Mouse (Mus musculus) midbrain, embryonic 15.5 days (tissue): ENCODE data around the gene Lilr4b. TPM values are rescaled to one million over a fixed set of nuclear protein-coding genes. Genes with fewer than 3 reads are reported as not detected.

Source experiments
- ATAC-seq: fragments of 200-750 bp; cut with Nextera tagmentation; replicated peaks from 2 replicates; pipeline ENCODE4 v1.8.0; 2017; ENCODE audit warnings: moderate TSS enrichment
- H3K27ac ChIP-seq: fragments of 300-500 bp; sonication (generic); 2 replicates; pipeline ENCODE4 v1.5.1; 2015; ENCODE audit warnings: mild to moderate bottlenecking, inconsistent platforms
- H3K27me3 ChIP-seq: fragments of 300-500 bp; sonication (generic); replicated peaks from 2 replicates; pipeline ENCODE4 v1.6.1; 2015; ENCODE audit warnings: inconsistent platforms
- H3K36me3 ChIP-seq: fragments of 300-500 bp; sonication (generic); replicated peaks from 2 replicates; pipeline ENCODE4 v1.6.1; 2015; ENCODE audit warnings: inconsistent platforms
- H3K4me1 ChIP-seq: fragments of 300-500 bp; sonication (generic); 2 replicates; pipeline ENCODE4 v1.6.1; 2015; ENCODE audit warnings: inconsistent platforms
- H3K4me2 ChIP-seq: fragments of 300-500 bp; sonication (generic); 2 replicates; pipeline ENCODE4 v1.6.1; 2015; ENCODE audit warnings: inconsistent platforms, mild to moderate bottlenecking, moderate library complexity
- H3K4me3 ChIP-seq: fragments of 300-500 bp; sonication (generic); 2 replicates; pipeline ENCODE4 v1.5.1; 2015; ENCODE audit warnings: mild to moderate bottlenecking, inconsistent platforms
- H3K9ac ChIP-seq: fragments of 300-500 bp; sonication (generic); 2 replicates; pipeline ENCODE4 v1.6.1; 2015; ENCODE audit warnings: mild to moderate bottlenecking, inconsistent platforms
- H3K9me3 ChIP-seq: fragments of 300-500 bp; sonication (generic); 2 replicates; pipeline ENCODE4 v1.6.1; 2016; ENCODE audit warnings: inconsistent platforms
- WGBS: fragments of 180-500 bp; shearing (Covaris S2); methylation state at CpG from one replicate; pipeline ENCODE4 v1.1.7; 2015; ENCODE audit warnings: mixed read lengths; 5-methylcytosine and 5-hydroxymethylcytosine counted together
- polyA plus RNA-seq: library from polyadenylated mRNA; unstranded; fragments of >200 nt; fragmentation: Nextera tagmentation; extraction: Ambion mirVana; gene quantifications from 2 replicates; pipeline ENCODE4 v1.2.1, GENCODE M21; 2015

Lilr4b gene
- polyA plus RNA-seq, 1 experiment from 2014 or later = 0.30 TPM

DNA sequence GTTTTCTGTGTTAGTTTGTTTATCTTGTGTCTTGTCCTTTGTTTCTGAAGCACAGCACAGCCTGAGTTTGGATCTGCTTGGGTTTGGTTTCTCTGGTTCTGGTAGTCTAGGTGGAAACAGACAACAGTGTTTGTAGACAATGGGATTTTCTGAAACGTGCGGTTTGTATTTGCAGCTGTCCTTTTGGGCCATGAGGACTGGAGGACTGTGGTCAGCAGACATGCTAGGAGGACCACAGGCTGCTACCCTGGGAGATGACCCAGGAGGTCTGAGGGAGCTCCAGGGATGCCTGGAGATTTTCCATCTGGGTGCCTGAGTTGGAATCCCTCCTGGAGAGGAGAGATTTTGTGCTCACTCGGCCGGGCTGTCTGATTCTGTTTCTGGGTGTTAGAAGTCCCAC lies 46.2 kb downstream of the Lilr4b start:
- no peak for ATAC-seq
- Histone ChIP-seq H3K4me3 (no peak overlapping the region), H3K9me3 (no peaks in the 10 kb centered on the region), H3K27me3 (no peaks in the 10 kb centered on the region), H3K4me1 (no peaks in the 10 kb centered on the region), H3K27ac (no peak overlapping the region), H3K4me2 (no peak overlapping the region), H3K9ac (no peak overlapping the region), H3K36me3 (no peaks in the 10 kb centered on the region)
- WGBS = 75% methylated on average over 4 of the region's 4 CpGs

DNA sequence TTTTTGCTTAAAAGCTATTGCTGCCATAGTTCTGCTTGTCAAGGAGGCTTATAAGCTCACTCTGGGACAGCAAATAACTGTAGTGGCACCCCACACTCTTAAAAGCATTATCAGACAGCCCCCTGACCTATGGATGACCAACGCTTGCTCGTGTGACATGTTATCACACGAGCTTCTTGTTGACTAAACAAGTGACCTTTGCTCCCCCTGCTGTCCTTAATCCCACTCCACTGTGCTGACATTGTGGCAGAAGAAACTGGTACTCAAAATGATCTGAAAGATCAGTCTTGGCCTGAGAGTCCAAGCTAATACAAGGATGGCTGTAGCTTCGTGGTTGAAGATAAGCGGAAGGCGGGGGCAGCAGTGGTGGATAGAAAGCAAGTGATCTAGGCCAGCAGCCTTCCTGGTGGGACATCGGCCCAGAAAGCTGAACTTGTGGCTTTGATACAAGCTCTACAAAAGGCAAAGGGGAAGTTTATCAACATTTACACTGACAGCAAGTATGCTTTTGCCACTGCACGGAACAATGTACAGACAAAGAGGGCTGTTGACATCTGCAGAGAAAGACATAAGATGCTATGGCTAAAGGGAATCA lies 48.5 kb downstream of the Lilr4b start:
- no peak overlapping the region for H3K4me3 ChIP-seq
- no peak overlapping the region for H3K9ac ChIP-seq
- H3K4me1 ChIP-seq = no peaks in the 10 kb centered on the region
- H3K9me3 ChIP-seq = no peaks in the 10 kb centered on the region
- H3K4me2 ChIP-seq = no peak overlapping the region
- 69% methylated on average over 8 of the region's 8 CpGs for WGBS
- H3K27me3 ChIP-seq = no peaks in the 10 kb centered on the region
- ATAC-seq = no peak
- no peak overlapping the region for H3K27ac ChIP-seq
- no peaks in the 10 kb centered on the region for H3K36me3 ChIP-seq

DNA sequence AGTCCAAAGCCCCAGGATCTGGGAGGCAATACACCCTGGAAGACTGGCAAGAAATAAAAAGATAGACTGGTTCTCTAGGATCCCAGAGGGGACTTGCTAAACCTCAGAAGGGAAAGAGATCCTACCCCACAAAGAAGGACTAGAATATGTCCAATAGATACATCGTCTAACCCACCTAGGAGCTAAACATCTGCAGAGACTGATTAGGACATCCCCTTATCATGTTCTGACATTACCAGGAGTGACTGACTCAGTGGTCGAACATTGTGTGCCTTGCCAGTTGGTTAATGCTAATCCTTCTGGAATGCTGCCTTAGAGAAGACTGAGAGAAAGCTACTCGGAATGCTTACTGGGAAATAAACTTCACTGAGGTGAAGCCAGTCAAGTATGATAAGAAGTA lies 49.1 kb downstream of the Lilr4b start:
- ATAC-seq = no peak
- WGBS = 53% methylated on average over 3 of the region's 3 CpGs
- Histone ChIP-seq H3K4me3 (no peak overlapping the region), H3K4me2 (no peak overlapping the region), H3K27ac (no peak overlapping the region), H3K27me3 (no peaks in the 10 kb centered on the region), H3K4me1 (no peaks in the 10 kb centered on the region), H3K9ac (no peak overlapping the region), H3K9me3 (no peaks in the 10 kb centered on the region), H3K36me3 (no peaks in the 10 kb centered on the region)

DNA sequence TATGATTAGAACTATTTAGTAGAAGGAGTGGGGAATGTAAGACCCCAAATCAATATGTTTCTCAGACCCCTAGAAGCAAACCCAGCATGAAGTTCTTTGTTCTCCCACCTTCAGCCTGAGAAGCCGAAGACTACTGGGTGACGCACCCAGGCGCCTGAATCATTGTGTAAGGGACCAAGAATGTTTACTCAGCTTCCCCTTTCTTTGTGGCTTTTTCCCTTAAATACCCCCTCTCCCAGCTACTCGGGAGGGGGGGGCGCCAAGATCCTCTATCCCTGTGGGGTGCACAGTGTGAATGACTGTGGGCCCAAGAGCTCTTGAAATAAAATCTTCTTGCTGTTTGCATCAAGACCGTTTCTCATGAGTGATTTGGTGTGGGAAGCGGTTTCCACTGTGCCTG lies 50.4 kb downstream of the Lilr4b start:
- no peak overlapping the region for H3K27ac ChIP-seq
- WGBS = 85% methylated on average over 7 of the region's 7 CpGs

More for the DNA sequence above, 50.4 kb downstream of the Lilr4b start:
- Histone ChIP-seq H3K36me3 (no peaks in the 10 kb centered on the region), H3K9ac (no peak overlapping the region), H3K4me3 (no peak overlapping the region), H3K9me3 (no peaks in the 10 kb centered on the region), H3K27me3 (no peaks in the 10 kb centered on the region), H3K4me1 (no peaks in the 10 kb centered on the region), H3K4me2 (no peak overlapping the region)
- no peak for ATAC-seq

Other genes starting within 250 kb of the Lilr4b start
- gene Gm49339, start within 50 bp of the Lilr4b start, polyA plus RNA-seq = 0.21 TPM in 1 of 2 replicates, not detected in the other
- 0.21 and 1.3 TPM in 2 replicates for gene Lilrb4a, start 10.3 kb downstream of the Lilr4b start, polyA plus RNA-seq
- gene Fam162b, start 109.9 kb downstream of the Lilr4b start, polyA plus RNA-seq = 2.5 and 2.9 TPM in 2 replicates
- not detected in 2 replicates for gene Gprc6a, start 150.8 kb downstream of the Lilr4b start, polyA plus RNA-seq
- gene Rfx6, start 197.1 kb downstream of the Lilr4b start, polyA plus RNA-seq = not detected in 2 replicates